Mouse (Mus musculus) liver, adult 2 months (tissue): ENCODE data around the gene Aox3.

ENCODE experiments used
- CTCF ChIP-seq: fragments of 200-500 bp; IDR thresholded peaks from 2 replicates; pipeline ENCODE4 v1.5.1; 2011; ENCODE audit warnings: low read depth, low read length, control low read depth
- POLR2A ChIP-seq: fragments of 200-500 bp; IDR thresholded peaks from 2 replicates; pipeline ENCODE4 v1.6.1; 2011; ENCODE audit warnings: low read length, control low read depth; ENCODE audit not compliant: insufficient read depth; ENCODE audit errors: extremely low read depth

GRCm38 (mm10) chr1:58194317-58194716, 81.4 kb downstream of the Aox3 start:
- TF ChIP-seq POLR2A = no peak
- no peak for TF ChIP-seq CTCF
